Comparison of ENCODE assay signal across 14 mouse cellular contexts in genomic region chr14:17847211-17847610, GRCm38 (mm10).
DNase-seq lines count a peak whose midpoint lies in the region; ATAC-seq and TF ChIP-seq lines count a peak whose summit lies in the region.
"Had no signal": no experiment of that assay in that cellular context is flagged by ENCODE, and none has a peak within 500 bp of the region (broad histone marks: within the 10 kb centered on the region; RNA-seq: fewer than 3 reads in every experiment).

No protein-coding gene starts in this region.

- H3K27ac ChIP-seq in lung, postnatal 0 days (ENCODE audit: low read length): no peak overlapping the region
- H3K27ac ChIP-seq: forebrain, embryonic 15.5 days; hindbrain, embryonic 12.5 days; limb, embryonic 12.5 days had no signal

- H3K4me2 ChIP-seq in lung, postnatal 0 days (replicated peaks; ENCODE audit: low read depth, low read length): no peak overlapping the region
- H3K4me2 ChIP-seq: forebrain, embryonic 15.5 days; hindbrain, embryonic 12.5 days; limb, embryonic 12.5 days had no signal

- no peak for TF ChIP-seq CTCF in lung, postnatal 0 days (IDR thresholded peaks at IDR 0.05)

- WGBS in lung, postnatal 0 days: 54% methylated on average over 8 of the region's 8 CpGs

- no peak for ATAC-seq in lung, postnatal 0 days
- ATAC-seq: forebrain, embryonic 15.5 days had no signal

- no peaks in the 10 kb centered on the region for H3K36me3 ChIP-seq in lung, postnatal 0 days (ENCODE audit: insufficient read depth, low read length)
- H3K36me3 ChIP-seq: forebrain, embryonic 15.5 days; hindbrain, embryonic 12.5 days; limb, embryonic 12.5 days had no signal

- no peaks in the 10 kb centered on the region for H3K9me3 ChIP-seq in lung, postnatal 0 days (ENCODE audit: low read length)
- H3K9me3 ChIP-seq: forebrain, embryonic 15.5 days; hindbrain, embryonic 12.5 days; limb, embryonic 12.5 days had no signal

- H3K4me1 ChIP-seq in lung, postnatal 0 days (ENCODE audit: insufficient read depth, low read depth, low read length): no peaks in the 10 kb centered on the region; the same call in 1 of the 2 replicates
- H3K4me1 ChIP-seq: forebrain, embryonic 15.5 days; hindbrain, embryonic 12.5 days; limb, embryonic 12.5 days had no signal

- H3K27me3 ChIP-seq in lung, postnatal 0 days (replicated peaks; ENCODE audit: insufficient read depth, low read length): no peaks in the 10 kb centered on the region
- H3K27me3 ChIP-seq: forebrain, embryonic 15.5 days; hindbrain, embryonic 12.5 days; limb, embryonic 12.5 days had no signal

- intact Hi-C loops in gastrocnemius, postnatal 14 days (cut with DNase I; ENCODE audit: low total_unique reads): no loop called here

- no peak overlapping the region for H3K9ac ChIP-seq in lung, postnatal 0 days (replicated peaks; ENCODE audit: low read depth)
- H3K9ac ChIP-seq: forebrain, embryonic 15.5 days; hindbrain, embryonic 12.5 days; limb, embryonic 12.5 days had no signal

- DNase-seq in gastrocnemius, adult 18-20 months (ENCODE audit: low spot score): peak; percentile 31
- DNase-seq in gastrocnemius, postnatal 14 days: no peak
- peak; percentile 43 to 46 for DNase-seq in lung, adult 18-20 months
- no peak for DNase-seq in lung, postnatal 0 days (ENCODE audit: low spot score)
- peak; percentile 18 to 28 for DNase-seq in kidney, postnatal 4 days
- peak; percentile 17 for DNase-seq in skeletal muscle tissue, adult 2 months (ENCODE audit: low read depth, low spot score)
- DNase-seq in layer of hippocampus, postnatal 25 days (ENCODE audit: extremely low spot score in 1 of 2, low spot score in 1 of 2): no peak
- DNase-seq in spleen, postnatal 36 days (ENCODE audit: low spot score in 2 of 2): no peak
- DNase-seq: B cell, adult 2 months; gastrocnemius, postnatal 25 days; layer of hippocampus, postnatal 36 days had no signal

- no peak for TF ChIP-seq EP300 in lung, postnatal 0 days (IDR thresholded peaks at IDR 0.05)

- H3K4me3 ChIP-seq in lung, postnatal 0 days (ENCODE audit: low read depth, low read length): no peak overlapping the region
- H3K4me3 ChIP-seq: forebrain, embryonic 15.5 days; hindbrain, embryonic 12.5 days; limb, embryonic 12.5 days had no signal

Comparison
In these comparisons a context has a peak if more than half of its experiments do, and no peak if none do; other contexts are left out.
1. DNase-seq: peak in gastrocnemius, adult 18-20 months (single experiment), lung, adult 18-20 months (2 of 2), kidney, postnatal 4 days (2 of 2) and skeletal muscle tissue, adult 2 months (single experiment); none in gastrocnemius, postnatal 14 days (single experiment), lung, postnatal 0 days (single experiment), layer of hippocampus, postnatal 25 days (0 of 2) and spleen, postnatal 36 days (0 of 2).